Mouse (Mus musculus) cerebellum, postnatal 4 days (tissue): ENCODE results near the gene Dnah10.

Experiments used
- DNase-seq, 2 experiments: peaks; one replicate each; pipeline ENCODE4 v3.0.0; 2022; ENCODE audit warnings: low spot score in 2 of 2, mixed read lengths in 1 of 2

The Dnah10 gene

GRCm38 (mm10) chr5:124812466-124812865 is 87.6 kb downstream of the Dnah10 start:
- DNase-seq: no peak

- DNase-seq: peak in 1 of 2 experiments; percentile 51
Measured at GRCm38 (mm10) chr5:124814797-124815196, 89.9 kb downstream of the Dnah10 start.

GRCm38 (mm10) chr5:124817050-124817449 is 92.2 kb downstream of the Dnah10 start:
- no peak for DNase-seq

- DNase-seq: no peak
Measured at GRCm38 (mm10) chr5:124822128-124822894, 97.4 kb downstream of the Dnah10 start.

- DNase-seq: peak in 1 of 2 experiments; percentile 64
Measured at GRCm38 (mm10) chr5:124830331-124830730, 105.4 kb downstream of the Dnah10 start.

- no peak for DNase-seq
Measured at GRCm38 (mm10) chr5:124835218-124835617, 110.3 kb downstream of the Dnah10 start.

GRCm38 (mm10) chr5:124836075-124836474 is 111.2 kb downstream of the Dnah10 start:
- no peak for DNase-seq

- DNase-seq: no peak
Measured at GRCm38 (mm10) chr5:124836621-124837020, 111.7 kb downstream of the Dnah10 start.

- DNase-seq: no peak
Measured at GRCm38 (mm10) chr5:124840202-124840601, 115.3 kb downstream of the Dnah10 start.

GRCm38 (mm10) chr5:124840669-124841068 is 115.8 kb downstream of the Dnah10 start:
- DNase-seq: peak in 1 of 2 experiments; percentile 35

- no peak for DNase-seq
Measured at GRCm38 (mm10) chr5:124843386-124843785, 118.5 kb downstream of the Dnah10 start.

- DNase-seq: no peak
Measured at GRCm38 (mm10) chr5:124844929-124845328, 120.0 kb downstream of the Dnah10 start.

- DNase-seq: no peak
Measured at GRCm38 (mm10) chr5:124847014-124847413, 122.1 kb downstream of the Dnah10 start.

GRCm38 (mm10) chr5:124848994-124849393 is 124.1 kb downstream of the Dnah10 start:
- DNase-seq: no peak

GRCm38 (mm10) chr5:124851572-124851971 is 126.7 kb downstream of the Dnah10 start:
- no peak for DNase-seq

GRCm38 (mm10) chr5:124852294-124852693 is 127.4 kb downstream of the Dnah10 start:
- DNase-seq: no peak

GRCm38 (mm10) chr5:124853079-124853478 is 128.2 kb downstream of the Dnah10 start:
- DNase-seq: no peak

GRCm38 (mm10) chr5:124854202-124854601 is 129.3 kb downstream of the Dnah10 start:
- no peak for DNase-seq

- DNase-seq: no peak
Measured at GRCm38 (mm10) chr5:124860013-124860412, 135.1 kb downstream of the Dnah10 start.

- no peak for DNase-seq
Measured at GRCm38 (mm10) chr5:124861463-124861862, 136.6 kb downstream of the Dnah10 start.

GRCm38 (mm10) chr5:124862013-124862866 is 137.4 kb downstream of the Dnah10 start, which contains the start of the genes Ccdc92 and Zfp664:
Gene Ccdc92 (minus strand): TSS chr5:124862424.
Gene Zfp664 (plus strand): TSS chr5:124862691.
- peak; percentile 92 to 97 for DNase-seq
